Mouse (Mus musculus) cortical plate, adult 2 months (tissue): Measurements from ENCODE around the gene Plscr2. TPM values are rescaled to one million over a fixed set of nuclear protein-coding genes. Genes with fewer than 3 reads are reported as not detected.

Experiments used
- H3K27ac ChIP-seq: fragments of 200-500 bp; 2 replicates; pipeline ENCODE4 v1.5.1; 2012; ENCODE audit warnings: low read length, control low read depth, inconsistent platforms; ENCODE audit not compliant: insufficient read depth
- H3K4me1 ChIP-seq: fragments of 200-500 bp; 2 replicates; pipeline ENCODE4 v1.6.1; 2011; ENCODE audit warnings: low read length; ENCODE audit not compliant: control insufficient read depth, insufficient read depth
- H3K4me3 ChIP-seq: fragments of 200-500 bp; 2 replicates; pipeline ENCODE4 v1.5.1; 2011; ENCODE audit warnings: mild to moderate bottlenecking, low read length, control low read depth; ENCODE audit not compliant: insufficient read depth
- CTCF ChIP-seq: fragments of 200-500 bp; IDR thresholded peaks from 2 replicates; pipeline ENCODE4 v1.5.1; 2011; ENCODE audit warnings: mild to moderate bottlenecking, control low read depth, low read length; ENCODE audit not compliant: insufficient read depth; ENCODE audit errors: extremely low read depth
- POLR2A ChIP-seq: fragments of 200-500 bp; IDR thresholded peaks from 2 replicates; pipeline ENCODE4 v1.6.1; 2011; ENCODE audit warnings: mild to moderate bottlenecking, low read length, control low read depth; ENCODE audit not compliant: insufficient read depth; ENCODE audit errors: extremely low read depth
- polyA plus RNA-seq: library from polyadenylated mRNA; depleted of rRNA; stranded (reverse); fragments of >200 nt; gene quantifications from 2 replicates; pipeline ENCODE4 v1.2.3, GENCODE M21; 2012

Plscr2 gene
- polyA plus RNA-seq, 1 experiment = 2.0 TPM

DNA sequence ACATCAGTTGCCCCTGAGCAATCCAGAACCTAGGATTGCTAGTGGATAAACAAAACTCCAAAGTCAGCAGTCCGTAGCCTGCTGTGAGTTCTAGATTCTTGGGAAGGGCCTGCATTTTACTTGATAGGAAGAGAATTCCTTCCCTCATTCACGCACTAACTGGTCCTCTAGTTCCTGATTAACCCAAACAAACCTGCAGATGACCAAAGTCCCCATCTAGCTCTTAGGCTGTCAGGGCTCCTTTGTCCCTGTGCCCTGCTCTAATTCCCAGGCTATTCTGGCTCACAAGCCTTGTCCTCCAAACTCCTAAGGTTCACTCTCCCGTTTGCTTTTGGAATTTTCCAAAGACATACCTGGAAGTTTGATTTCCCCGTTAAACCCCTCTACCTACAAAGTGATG is 2.8 kb upstream of the Plscr2 start:
- Histone ChIP-seq H3K4me1 (no peaks in the 10 kb centered on the region), H3K4me3 (no peak overlapping the region), H3K27ac (peak overlapping the region; percentile 46; the same call in 1 of the 2 replicates)
- TF ChIP-seq POLR2A (no peak), CTCF (no peak)

GRCm38 (mm10) chr9:92273271-92273670 is 2.1 kb upstream of the Plscr2 start:
- no peak overlapping the region for H3K4me3 ChIP-seq
- no peaks in the 10 kb centered on the region for H3K4me1 ChIP-seq
- H3K27ac ChIP-seq = no peak overlapping the region
- TF ChIP-seq POLR2A (no peak), CTCF (no peak)

DNA sequence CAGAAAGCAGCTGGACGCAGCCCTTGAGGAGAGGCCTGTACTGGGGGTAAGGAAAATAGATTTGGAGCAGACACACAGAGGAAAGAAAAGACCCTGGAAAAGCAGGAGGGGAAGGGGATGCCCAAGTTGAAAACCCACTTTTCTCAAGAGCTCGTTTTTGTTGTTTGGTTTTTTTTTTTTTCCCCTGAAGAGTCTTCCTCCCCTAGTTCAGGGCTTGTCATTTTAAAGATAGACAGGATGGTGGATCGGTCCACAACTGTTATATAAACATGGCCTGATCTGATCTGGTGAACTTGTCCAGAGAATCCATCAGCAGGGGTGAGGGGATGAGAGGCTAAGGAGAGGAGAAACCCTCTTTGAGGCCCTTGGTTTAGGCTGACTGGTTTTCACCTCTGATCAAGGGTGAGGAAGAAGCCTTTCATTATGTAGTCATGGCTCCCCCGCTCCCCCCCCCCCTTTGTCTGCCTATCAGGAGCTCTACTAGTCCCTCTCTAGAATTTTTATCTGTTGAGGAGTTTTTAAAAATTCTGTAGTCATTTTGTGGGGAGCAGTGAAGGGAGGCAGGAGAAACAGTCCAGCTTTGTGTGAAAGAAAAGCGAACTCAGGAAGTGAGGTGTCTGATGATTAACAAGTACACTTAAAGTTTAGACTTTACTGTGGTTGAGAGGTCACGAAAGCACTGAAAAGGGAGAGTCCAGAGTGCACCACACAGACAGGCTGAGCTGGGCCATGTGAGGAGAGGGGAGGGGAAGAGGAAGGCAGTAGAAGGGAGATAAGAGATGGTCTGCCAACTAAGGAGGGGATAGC is 1.2 kb upstream of the Plscr2 start:
- Histone ChIP-seq H3K27ac (no peak overlapping the region), H3K4me1 (no peaks in the 10 kb centered on the region), H3K4me3 (no peak overlapping the region)
- TF ChIP-seq CTCF (no peak), POLR2A (no peak)

DNA sequence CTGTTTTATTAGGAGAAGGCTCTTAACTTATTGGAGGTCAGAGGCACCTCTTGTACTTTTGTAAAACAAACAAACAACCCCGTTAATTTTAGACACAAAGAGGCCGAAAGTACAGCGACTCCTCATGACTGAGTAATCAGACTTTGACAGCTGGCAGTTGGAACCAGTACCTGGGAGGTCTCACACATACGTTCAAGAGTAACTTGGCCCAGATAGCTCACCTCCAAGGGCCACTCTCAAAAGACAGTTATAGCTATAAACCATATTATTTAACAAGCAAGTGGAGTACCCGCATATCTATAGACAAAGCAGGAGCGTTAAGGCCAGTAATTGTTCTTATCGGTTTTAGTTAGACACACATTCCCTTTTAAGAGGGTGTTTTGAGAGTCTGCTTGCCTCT is 958 bp downstream of the Plscr2 start:
- H3K4me1 ChIP-seq = no peaks in the 10 kb centered on the region
- peak overlapping the region; percentile 31; the same call in 1 of the 2 replicates for H3K4me3 ChIP-seq
- H3K27ac ChIP-seq = no peak overlapping the region
- TF ChIP-seq POLR2A (no peak), CTCF (no peak)

GRCm38 (mm10) chr9:92280048-92280447 is 4.6 kb downstream of the Plscr2 start:
- H3K4me1 ChIP-seq = no peaks in the 10 kb centered on the region
- TF ChIP-seq POLR2A (no peak), CTCF (no peak)
- H3K27ac ChIP-seq = no peak overlapping the region
- H3K4me3 ChIP-seq = no peak overlapping the region

DNA sequence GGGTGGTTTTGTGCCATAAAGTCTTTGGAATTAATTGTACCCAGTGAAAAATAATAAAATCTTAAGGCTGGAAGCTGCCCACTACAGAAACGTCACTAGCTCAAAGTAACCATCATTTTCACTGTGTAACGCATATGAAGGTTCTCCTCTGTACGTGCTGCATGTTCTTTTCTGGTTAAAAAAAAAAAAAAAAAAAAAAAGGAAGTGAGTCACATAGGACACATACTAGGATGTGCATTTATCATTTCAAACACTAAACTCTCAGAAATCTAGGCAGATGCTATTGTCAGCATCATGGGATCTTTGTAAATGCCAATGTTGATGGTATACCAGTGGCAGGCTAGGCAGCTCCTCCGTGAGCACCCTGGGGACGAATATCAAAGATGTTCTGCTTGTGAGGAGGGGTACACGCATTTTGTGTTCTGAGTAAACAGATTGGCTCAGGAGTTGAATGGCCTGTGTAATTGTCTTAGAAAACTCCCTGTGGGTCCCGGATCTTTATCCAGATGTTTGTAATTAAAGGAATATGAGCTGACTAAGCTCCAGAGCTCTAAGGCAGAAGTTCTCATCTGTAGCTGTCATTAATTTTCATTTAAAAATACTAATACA is 7.3 kb downstream of the Plscr2 start:
- no peak overlapping the region for H3K4me3 ChIP-seq
- TF ChIP-seq CTCF = no peak
- TF ChIP-seq POLR2A = no peak

DNA sequence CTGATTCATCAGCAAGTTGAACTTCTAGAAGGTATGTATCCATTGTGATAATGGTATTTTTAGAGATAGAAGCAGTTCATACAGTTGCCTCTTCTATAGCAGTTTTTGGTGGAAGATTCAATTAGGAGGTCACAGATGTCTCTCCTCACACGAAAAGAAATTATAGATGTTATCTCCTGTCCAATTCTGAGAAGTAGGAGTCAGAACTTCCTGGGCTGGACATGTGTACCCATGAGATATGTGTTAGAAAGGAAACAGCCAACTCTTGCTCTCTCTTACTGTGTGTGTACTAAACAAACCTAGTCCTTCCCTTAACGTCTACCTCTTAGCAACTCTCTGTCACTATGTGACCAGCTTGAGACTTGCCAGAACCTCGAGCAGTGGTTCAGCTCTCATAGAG is 14.3 kb downstream of the Plscr2 start:
- TF ChIP-seq CTCF (no peak), POLR2A (no peak)
- H3K4me3 ChIP-seq = no peak overlapping the region
- no peaks in the 10 kb centered on the region for H3K4me1 ChIP-seq
- H3K27ac ChIP-seq = no peak overlapping the region

More for the DNA sequence above, 7.3 kb downstream of the Plscr2 start:
- H3K4me1 ChIP-seq = no peaks in the 10 kb centered on the region
- no peak overlapping the region for H3K27ac ChIP-seq

- H3K4me3 ChIP-seq = no peak overlapping the region
- no peaks in the 10 kb centered on the region for H3K4me1 ChIP-seq
- no peak for TF ChIP-seq POLR2A
- no peak for TF ChIP-seq CTCF
- H3K27ac ChIP-seq = no peak overlapping the region
Measured at GRCm38 (mm10) chr9:92292169-92292568, 16.8 kb downstream of the Plscr2 start.

GRCm38 (mm10) chr9:92292922-92293321 is 17.5 kb downstream of the Plscr2 start:
- H3K27ac ChIP-seq = no peak overlapping the region
- no peaks in the 10 kb centered on the region for H3K4me1 ChIP-seq
- TF ChIP-seq CTCF = no peak
- TF ChIP-seq POLR2A = no peak
- H3K4me3 ChIP-seq = no peak overlapping the region
